Mouse (Mus musculus) cerebellum, adult (tissue): ENCODE data around the gene Olfr1395.
"Not testable (repeated sequence)": the region's sequence is repeated elsewhere in the genome, so short reads cannot be mapped to it uniquely, and the experiment has no call there.

Experiments
- ATAC-seq: cut with Nextera tagmentation; 2 replicates; pipeline ENCODE4 v1.9.2; 2017; ENCODE audit warnings: mild to moderate bottlenecking, moderate library complexity, mixed read lengths; ENCODE audit not compliant: insufficient number of reproducible peaks, low FRiP score, low TSS enrichment

The Olfr1395 gene

GRCm38 (mm10) chr11:49168839-49169611 lies 27.0 kb downstream of the Olfr1395 start:
- no peak for ATAC-seq

DNA sequence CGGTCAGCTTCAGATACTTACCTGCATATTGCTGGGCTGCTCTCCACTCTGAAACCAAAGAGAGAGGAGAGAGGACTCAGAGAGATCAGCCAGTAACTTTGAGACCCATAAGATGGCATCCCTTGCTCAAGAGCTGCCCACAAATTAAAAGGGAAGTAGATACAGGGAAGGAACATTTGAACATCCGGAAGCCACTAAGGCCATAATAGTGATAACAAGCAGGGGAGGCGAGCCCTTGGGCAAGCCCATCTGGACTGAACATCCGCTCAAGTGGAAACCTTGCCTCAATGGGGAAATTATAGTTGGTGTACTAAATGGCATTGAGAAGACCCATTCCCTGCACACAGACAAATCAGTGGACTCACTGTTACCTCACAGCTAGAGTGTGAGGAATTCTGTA lies 28.5 kb downstream of the Olfr1395 start:
- no peak for ATAC-seq

DNA sequence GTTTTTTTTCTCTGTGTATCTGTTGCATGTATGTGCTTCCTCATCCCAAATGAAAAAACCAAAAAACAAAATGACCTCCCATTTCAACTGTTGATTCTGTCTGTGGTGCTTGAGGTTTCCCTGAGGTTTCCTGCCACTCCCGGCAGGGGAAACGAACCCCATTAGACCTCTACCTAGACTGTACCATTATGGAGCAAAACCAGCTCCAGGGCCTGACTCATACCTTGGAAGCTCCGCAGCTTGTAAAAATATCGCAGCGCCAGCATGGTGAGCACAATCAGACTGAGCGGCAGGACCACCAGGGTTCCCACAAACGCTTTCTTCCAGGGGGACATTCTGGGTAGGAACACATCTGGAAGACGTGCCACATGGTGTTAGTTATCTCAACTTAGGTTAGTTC lies 33.3 kb downstream of the Olfr1395 start:
- ATAC-seq: no peak

GRCm38 (mm10) chr11:49176047-49176779 lies 34.1 kb downstream of the Olfr1395 start:
- ATAC-seq: not testable (repeated sequence)

DNA sequence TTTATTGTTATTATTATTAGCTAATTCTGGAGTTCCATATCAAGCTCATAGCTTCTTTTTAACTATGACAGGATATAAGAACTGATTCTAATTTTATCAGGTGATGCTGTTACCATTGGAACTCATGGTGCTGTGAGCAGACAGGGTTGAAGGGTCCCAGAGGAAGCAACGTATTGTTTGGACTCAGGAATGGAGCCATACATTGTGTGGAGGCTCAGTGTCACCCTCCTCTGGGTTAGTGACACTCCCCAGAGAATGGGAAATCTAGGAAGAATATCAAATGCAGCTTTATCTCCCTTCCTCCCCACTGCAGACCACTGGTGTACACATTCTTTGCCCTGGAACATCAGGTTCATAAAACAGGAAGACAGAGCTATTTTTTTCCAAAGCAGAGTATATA lies 41.1 kb downstream of the Olfr1395 start:
- ATAC-seq: no peak

DNA sequence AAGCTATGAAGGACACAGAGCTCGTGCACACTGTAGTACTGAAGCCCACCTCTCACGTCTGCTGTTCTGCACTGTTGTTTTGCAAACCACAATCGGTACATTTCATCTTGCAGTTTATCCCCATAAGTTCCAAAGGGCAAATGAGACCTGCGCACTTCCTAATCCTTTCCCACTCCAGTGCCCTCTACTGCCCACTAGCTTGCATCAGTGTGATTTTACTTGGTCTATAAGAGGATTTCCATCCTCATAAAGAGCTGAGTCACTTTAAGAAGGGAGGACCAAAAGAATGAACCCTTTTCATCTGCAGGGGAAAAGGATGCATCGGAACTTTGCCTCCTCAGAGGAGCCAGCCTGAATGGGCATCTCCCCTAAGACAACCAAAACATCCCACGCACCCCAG lies 44.4 kb downstream of the Olfr1395 start:
- no peak for ATAC-seq

- no peak for ATAC-seq
Observed at GRCm38 (mm10) chr11:49186955-49187488, 44.9 kb downstream of the Olfr1395 start, which contains the start of gene Btnl9. TSS of gene Btnl9 (minus strand) at chr11:49187159.

DNA sequence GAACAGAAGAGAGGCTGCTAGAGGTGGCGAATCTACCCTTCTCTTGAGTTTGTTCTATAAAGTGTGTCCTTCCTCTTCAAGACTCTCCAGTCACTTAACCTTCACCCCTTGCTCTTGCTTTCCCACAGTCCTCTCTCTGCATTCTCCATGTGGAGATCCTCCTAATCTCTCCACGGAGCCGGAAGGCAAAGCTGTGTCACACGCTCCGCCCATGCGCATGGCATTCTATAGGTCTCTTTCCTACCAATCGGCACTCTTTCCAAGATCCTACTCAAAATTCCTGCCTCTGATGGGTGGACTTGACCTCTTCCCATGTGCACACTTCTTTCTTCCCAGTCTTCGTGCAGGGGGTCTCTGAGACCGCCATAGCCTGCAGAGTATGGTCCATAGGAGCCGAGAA lies 45.6 kb downstream of the Olfr1395 start:
- no peak for ATAC-seq

DNA sequence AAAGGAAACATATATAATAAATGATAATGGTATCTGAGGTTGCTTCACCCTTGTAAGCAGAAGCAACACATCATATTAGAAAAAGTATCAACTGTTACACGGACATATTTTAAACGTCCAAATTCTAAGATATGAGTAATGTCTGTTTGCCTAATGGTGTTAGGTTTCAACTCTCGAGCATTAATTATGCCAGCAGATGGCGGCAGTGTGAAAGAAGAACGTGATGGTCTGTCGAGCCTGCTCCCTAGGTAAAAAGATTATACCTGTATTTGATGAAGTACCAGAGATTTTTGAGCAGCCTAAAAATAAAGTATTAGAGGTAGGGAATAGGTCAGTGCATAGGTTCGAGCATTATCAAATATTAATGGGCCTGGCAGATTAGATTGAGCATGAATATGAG lies 47.7 kb downstream of the Olfr1395 start:
- ATAC-seq: no peak

DNA sequence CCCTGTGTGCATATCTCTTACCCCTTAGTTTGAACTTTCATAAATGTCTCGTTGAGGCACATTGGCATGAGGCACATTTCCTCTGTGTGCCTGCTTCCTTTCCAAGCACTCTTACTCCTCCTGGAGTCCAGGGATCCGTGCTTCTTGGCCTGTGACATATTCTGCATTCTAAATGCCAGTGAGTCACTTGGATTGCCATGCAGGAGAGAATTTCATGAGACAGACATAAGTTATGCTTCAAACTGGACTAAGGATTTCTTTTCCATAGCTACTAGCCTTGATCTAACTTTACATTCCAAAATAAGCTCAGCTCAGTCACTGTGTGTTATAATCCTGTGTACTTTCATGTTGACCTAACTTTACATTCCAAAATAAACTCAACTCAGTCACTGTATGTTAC lies 49.0 kb downstream of the Olfr1395 start:
- ATAC-seq: no peak

DNA sequence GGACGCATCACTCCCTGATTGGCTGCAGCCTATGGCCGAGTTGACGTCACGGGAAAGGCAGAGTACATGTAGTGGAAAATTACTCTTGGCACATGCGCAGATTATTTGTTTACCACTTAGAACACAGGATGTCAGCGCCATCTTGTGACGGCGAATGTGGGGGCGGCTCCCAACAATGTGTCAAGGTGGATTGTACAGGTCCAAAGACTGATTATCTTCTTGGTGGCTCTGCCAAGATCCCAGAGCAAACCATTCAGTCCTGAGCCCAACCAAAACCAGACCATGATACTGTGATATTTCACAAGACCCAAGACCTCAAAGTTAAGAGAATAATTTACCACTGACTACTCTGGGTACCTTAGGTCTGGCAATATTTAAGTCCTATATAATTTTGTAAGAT lies 52.7 kb downstream of the Olfr1395 start:
- ATAC-seq: not testable (repeated sequence)

DNA sequence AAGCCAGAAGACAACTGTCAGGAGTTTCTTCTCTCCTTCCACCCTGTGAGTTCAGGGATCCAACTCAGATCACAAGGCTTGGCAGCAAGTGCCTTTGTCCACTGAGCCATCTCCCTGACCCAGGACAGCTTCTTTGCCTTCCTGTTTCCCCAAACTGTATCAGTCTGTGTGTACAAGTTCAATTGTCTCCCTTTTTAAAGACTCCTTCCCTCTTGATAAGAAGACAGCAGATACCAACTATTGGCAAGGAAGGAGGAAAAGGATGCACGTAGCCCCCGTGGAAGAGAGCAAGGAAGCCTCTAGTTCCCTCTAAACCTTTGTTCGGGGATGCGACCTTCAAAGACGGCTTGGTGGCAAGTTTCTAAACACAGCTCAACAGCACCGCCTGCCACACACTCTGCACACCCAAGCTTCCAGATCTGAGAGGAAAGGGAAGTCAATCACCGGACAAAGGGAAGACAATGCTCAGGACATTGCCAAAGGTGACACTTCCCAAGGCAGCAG lies 53.8 kb downstream of the Olfr1395 start:
- ATAC-seq: no peak
